Mouse (Mus musculus) intestine, embryonic 14.5 days (tissue): Measurements from ENCODE around the gene Dock10. TPM values are rescaled to one million over a fixed set of nuclear protein-coding genes. Genes with fewer than 3 reads are reported as not detected.

ENCODE experiments used
- ATAC-seq: fragments of 200-750 bp; cut with Nextera tagmentation; replicated peaks from 2 replicates; pipeline ENCODE4 v1.8.0; 2017; ENCODE audit warnings: low read depth, moderate number of reproducible peaks, moderate TSS enrichment, moderate library complexity; ENCODE audit not compliant: low FRiP score, low TSS enrichment
- DNase-seq: peaks from one replicate; pipeline ENCODE4 v3.0.0-alpha.2; 2018; ENCODE audit warnings: low spot score
- H3K27ac ChIP-seq: fragments of 300-500 bp; sonication (generic); 2 replicates; pipeline ENCODE4 v1.5.1; 2014; ENCODE audit warnings: low read depth, mild to moderate bottlenecking, control low read depth
- H3K27me3 ChIP-seq: fragments of 300-500 bp; sonication (generic); replicated peaks from 2 replicates; pipeline ENCODE4 v1.6.1; 2014; ENCODE audit warnings: low read length, control low read depth; ENCODE audit not compliant: control insufficient read depth, insufficient read depth
- H3K36me3 ChIP-seq: fragments of 300-500 bp; sonication (generic); 2 replicates; pipeline ENCODE4 v1.6.1; 2014; ENCODE audit warnings: low read length, control low read depth; ENCODE audit not compliant: control insufficient read depth, insufficient read depth
- H3K4me1 ChIP-seq: fragments of 300-500 bp; sonication (generic); replicated peaks from 2 replicates; pipeline ENCODE4 v1.6.1; 2014; ENCODE audit warnings: low read length, control low read depth, mixed read lengths; ENCODE audit not compliant: control insufficient read depth, insufficient read depth
- H3K4me2 ChIP-seq: fragments of 300-500 bp; sonication (generic); 2 replicates; pipeline ENCODE4 v1.6.1; 2014; ENCODE audit warnings: low read length
- H3K4me3 ChIP-seq: fragments of 300-500 bp; sonication (generic); 2 replicates; pipeline ENCODE4 v1.5.1; 2014; ENCODE audit warnings: low read depth, low read length, control low read depth, mixed read lengths
- H3K9ac ChIP-seq: fragments of 300-500 bp; sonication (generic); 2 replicates; pipeline ENCODE4 v1.6.1; 2014; ENCODE audit warnings: mild to moderate bottlenecking, low read length
- H3K9me3 ChIP-seq: fragments of 300-500 bp; sonication (generic); 2 replicates; pipeline ENCODE4 v1.6.1; 2016; ENCODE audit warnings: low read length, control low read depth; ENCODE audit not compliant: control insufficient read depth
- WGBS: fragments of 180-500 bp; shearing (Covaris S2); extraction: QIAGEN DNeasy Blood & Tissue Kit; methylation state at CpG from one replicate; pipeline ENCODE4 v1.1.7; 2014; 5-methylcytosine and 5-hydroxymethylcytosine counted together
- polyA plus RNA-seq: library from polyadenylated mRNA; unstranded; fragments of >200 nt; fragmentation: Nextera tagmentation; extraction: Ambion mirVana; gene quantifications from 2 replicates; pipeline ENCODE4 v1.2.1, GENCODE M21; 2014

Gene Dock10
- polyA plus RNA-seq, 1 experiment from 2014 or later, result 7.3 TPM

- no peak overlapping the region for H3K9ac ChIP-seq
- H3K27me3 ChIP-seq, result no peaks in the 10 kb centered on the region
- DNase-seq (no peak), ATAC-seq (no peak)
- WGBS, result 84% methylated on average over 1 of the region's 1 CpGs
- H3K36me3 ChIP-seq, result no peaks in the 10 kb centered on the region
- no peak overlapping the region for H3K4me2 ChIP-seq
- no peaks in the 10 kb centered on the region for H3K4me1 ChIP-seq
- no peak overlapping the region for H3K27ac ChIP-seq
- no peak overlapping the region for H3K4me3 ChIP-seq
- no peaks in the 10 kb centered on the region for H3K9me3 ChIP-seq
These were observed 117.0 kb downstream of the Dock10 start for GRCm38 (mm10) chr1:80641288-80641687.

- Histone ChIP-seq H3K4me1 (no peaks in the 10 kb centered on the region), H3K36me3 (no peaks in the 10 kb centered on the region), H3K4me2 (no peak overlapping the region), H3K4me3 (no peak overlapping the region), H3K9ac (no peak overlapping the region), H3K27me3 (no peaks in the 10 kb centered on the region), H3K9me3 (no peaks in the 10 kb centered on the region), H3K27ac (no peak overlapping the region)
- ATAC-seq (no peak), DNase-seq (no peak)
- 92% methylated on average over 1 of the region's 1 CpGs for WGBS
These were observed 118.8 kb downstream of the Dock10 start for GRCm38 (mm10) chr1:80639553-80639952.

GRCm38 (mm10) chr1:80637214-80637705 is 121.1 kb downstream of the Dock10 start:
- Histone ChIP-seq H3K27ac (no peak overlapping the region), H3K9ac (no peak overlapping the region), H3K4me2 (no peak overlapping the region), H3K27me3 (no peaks in the 10 kb centered on the region), H3K9me3 (no peaks in the 10 kb centered on the region), H3K4me1 (no peaks in the 10 kb centered on the region), H3K36me3 (no peaks in the 10 kb centered on the region), H3K4me3 (no peak overlapping the region)
- 65% methylated on average over 4 of the region's 4 CpGs for WGBS
- DNase-seq (no peak), ATAC-seq (no peak)

- Histone ChIP-seq H3K27ac (no peak overlapping the region), H3K36me3 (no peaks in the 10 kb centered on the region), H3K9me3 (no peaks in the 10 kb centered on the region), H3K4me1 (no peaks in the 10 kb centered on the region), H3K4me3 (no peak overlapping the region), H3K9ac (no peak overlapping the region), H3K27me3 (no peaks in the 10 kb centered on the region), H3K4me2 (no peak overlapping the region)
- DNase-seq, result no peak
- 95% methylated on average over 4 of the region's 4 CpGs for WGBS
- no peak for ATAC-seq
These were observed 122.5 kb downstream of the Dock10 start for GRCm38 (mm10) chr1:80635825-80636224.

GRCm38 (mm10) chr1:80633536-80633935 is 124.8 kb downstream of the Dock10 start:
- Histone ChIP-seq H3K4me2 (no peak overlapping the region), H3K9ac (no peak overlapping the region), H3K9me3 (no peaks in the 10 kb centered on the region), H3K4me1 (no peaks in the 10 kb centered on the region), H3K27me3 (no peaks in the 10 kb centered on the region), H3K4me3 (no peak overlapping the region), H3K36me3 (no peaks in the 10 kb centered on the region), H3K27ac (no peak overlapping the region)
- no peak for ATAC-seq
- DNase-seq, result no peak
- WGBS, result 84% methylated on average over 4 of the region's 4 CpGs

- Histone ChIP-seq H3K27ac (no peak overlapping the region), H3K9ac (no peak overlapping the region), H3K4me1 (no peaks in the 10 kb centered on the region), H3K4me2 (no peak overlapping the region), H3K4me3 (no peak overlapping the region), H3K36me3 (no peaks in the 10 kb centered on the region), H3K9me3 (no peaks in the 10 kb centered on the region), H3K27me3 (no peaks in the 10 kb centered on the region)
- 63% methylated on average over 5 of the region's 5 CpGs for whole genome bisulfite sequencing
- no peak for DNase-seq
- ATAC-seq, result no peak
These were observed 127.9 kb downstream of the Dock10 start for GRCm38 (mm10) chr1:80630179-80631149.

- H3K4me1 ChIP-seq, result no peaks in the 10 kb centered on the region
- no peaks in the 10 kb centered on the region for H3K36me3 ChIP-seq
- DNase-seq, result no peak
- no peak overlapping the region for H3K4me2 ChIP-seq
- H3K9me3 ChIP-seq, result no peaks in the 10 kb centered on the region
- H3K27ac ChIP-seq, result no peak overlapping the region
- no peak overlapping the region for H3K4me3 ChIP-seq
- H3K9ac ChIP-seq, result no peak overlapping the region
- no peaks in the 10 kb centered on the region for H3K27me3 ChIP-seq
- ATAC-seq, result no peak
These were observed 130.3 kb downstream of the Dock10 start for GRCm38 (mm10) chr1:80628054-80628453.

- 90% methylated on average over 4 of the region's 4 CpGs for WGBS
- Histone ChIP-seq H3K27me3 (no peaks in the 10 kb centered on the region), H3K4me3 (no peak overlapping the region), H3K36me3 (no peaks in the 10 kb centered on the region), H3K9me3 (no peaks in the 10 kb centered on the region), H3K4me2 (no peak overlapping the region), H3K27ac (no peak overlapping the region), H3K4me1 (no peaks in the 10 kb centered on the region), H3K9ac (no peak overlapping the region)
- DNase-seq, result no peak
- ATAC-seq, result no peak
These were observed 131.5 kb downstream of the Dock10 start for GRCm38 (mm10) chr1:80626800-80627199.

GRCm38 (mm10) chr1:80625371-80625770 is 133.0 kb downstream of the Dock10 start:
- Histone ChIP-seq H3K4me1 (no peaks in the 10 kb centered on the region), H3K9me3 (no peaks in the 10 kb centered on the region), H3K36me3 (no peaks in the 10 kb centered on the region), H3K27me3 (no peaks in the 10 kb centered on the region), H3K27ac (no peak overlapping the region), H3K4me3 (no peak overlapping the region), H3K9ac (no peak overlapping the region), H3K4me2 (no peak overlapping the region)
- WGBS, result 38% methylated on average over 1 of the region's 1 CpGs
- no peak for ATAC-seq
- no peak for DNase-seq
